Mouse (Mus musculus) megakaryocyte, embryonic 14.5 days (primary cell): ENCODE measurements around the gene Gm8165. TPM values are rescaled to one million over a fixed set of nuclear protein-coding genes. Genes with fewer than 3 reads are reported as not detected.
"Not testable (repeated sequence)": the region's sequence is repeated elsewhere in the genome, so short reads cannot be mapped to it uniquely, and the experiment has no call there.

Experiments used
- H3K27me3 ChIP-seq: replicated peaks from 2 replicates; pipeline ENCODE3; 2012; ENCODE audit warnings: inconsistent platforms
- H3K36me3 ChIP-seq: replicated peaks from 2 replicates; pipeline ENCODE3; 2012; ENCODE audit warnings: low read length, inconsistent platforms, mixed read lengths
- H3K4me1 ChIP-seq: 2 replicates; pipeline ENCODE4 v1.6.1; 2012; ENCODE audit warnings: inconsistent platforms
- H3K4me3 ChIP-seq: replicated peaks from 2 replicates; pipeline ENCODE3; 2012; ENCODE audit warnings: moderate library complexity, mild to moderate bottlenecking, inconsistent platforms
- H3K9me3 ChIP-seq: 2 replicates; pipeline ENCODE4 v1.6.1; 2012; ENCODE audit warnings: inconsistent platforms
- polyA plus RNA-seq: library from polyadenylated mRNA; stranded (reverse); fragments of >175 nt; gene quantifications from 2 replicates; pipeline ENCODE4 v1.2.3, GENCODE M21; 2012; ENCODE audit warnings: low replicate concordance; ENCODE audit not compliant: insufficient read depth

Gm8165 gene
- not detected in 2 replicates for polyA plus RNA-seq

GRCm38 (mm10) chr14:43677099-43677498 lies at the start of gene Gm8165:
TSS of gene Gm8165 (minus strand) at chr14:43677199.
- H3K36me3 ChIP-seq, H3K9me3 ChIP-seq, H3K4me1 ChIP-seq, H3K4me3 ChIP-seq, H3K27me3 ChIP-seq: not testable (repeated sequence)

GRCm38 (mm10) chr14:43697621-43698020 lies 20.6 kb upstream of the Gm8165 start, which contains the start of gene Gm7324:
TSS of gene Gm7324 (plus strand) at chr14:43697828.
- not testable (repeated sequence) for H3K4me3 ChIP-seq, H3K9me3 ChIP-seq, H3K36me3 ChIP-seq, H3K27me3 ChIP-seq, H3K4me1 ChIP-seq

Other genes with a start within 250 kb of the Gm8165 start
- gene Gm5799, start 133.6 kb downstream of the Gm8165 start, polyA plus RNA-seq = not detected in 2 replicates
- gene Gm17654, start 98.1 kb downstream of the Gm8165 start, polyA plus RNA-seq = not detected in 2 replicates
- gene Gm10375, start 69.2 kb downstream of the Gm8165 start, polyA plus RNA-seq = not detected in 2 replicates
- gene Gm7324, start 20.6 kb upstream of the Gm8165 start, polyA plus RNA-seq = 0.16 TPM in 1 of 2 replicates, not detected in the other
- gene Gm16506, start 50.3 kb upstream of the Gm8165 start, polyA plus RNA-seq = not detected in 2 replicates
- not detected in 2 replicates for gene Gm6526, start 70.7 kb upstream of the Gm8165 start, polyA plus RNA-seq
- not detected in 2 replicates for gene Gm8180, start 107.5 kb upstream of the Gm8165 start, polyA plus RNA-seq
- gene Ear1, start 198.3 kb upstream of the Gm8165 start, polyA plus RNA-seq = not detected in 2 replicates
- not detected in 2 replicates for gene Ear10, start 246.4 kb upstream of the Gm8165 start, polyA plus RNA-seq
- not detected in 2 replicates for gene Gm8113, start 248.2 kb upstream of the Gm8165 start, polyA plus RNA-seq